Mouse (Mus musculus): ENCODE measurements around the gene Ankrd11.

The Ankrd11 gene

GRCm38 (mm10) chr8:122960932-122961331 lies 81.1 kb downstream of the Ankrd11 start:
- no peak for DNase-seq

- no peak for DNase-seq
These were observed 81.8 kb downstream of the Ankrd11 start for GRCm38 (mm10) chr8:122960323-122960722.

GRCm38 (mm10) chr8:122955997-122956396 lies 86.1 kb downstream of the Ankrd11 start:
- no peak for DNase-seq

- no peak for DNase-seq
These were observed 86.9 kb downstream of the Ankrd11 start for GRCm38 (mm10) chr8:122955195-122955594.

- DNase-seq = no peak
These were observed 87.8 kb downstream of the Ankrd11 start for GRCm38 (mm10) chr8:122954090-122954799.

- DNase-seq = no peak
These were observed 89.0 kb downstream of the Ankrd11 start for GRCm38 (mm10) chr8:122953028-122953427.

GRCm38 (mm10) chr8:122951456-122951855 lies 90.6 kb downstream of the Ankrd11 start:
- no peak for DNase-seq

GRCm38 (mm10) chr8:122949701-122950100 lies 92.4 kb downstream of the Ankrd11 start:
- DNase-seq = no peak

- no peak for DNase-seq
These were observed 96.3 kb downstream of the Ankrd11 start for GRCm38 (mm10) chr8:122945775-122946174.

GRCm38 (mm10) chr8:122942803-122943713 lies 99.0 kb downstream of the Ankrd11 start:
- no peak for DNase-seq

GRCm38 (mm10) chr8:122938591-122938990 lies 103.5 kb downstream of the Ankrd11 start:
- no peak for DNase-seq

- no peak for DNase-seq
These were observed 103.9 kb downstream of the Ankrd11 start for GRCm38 (mm10) chr8:122938170-122938569.

- no peak for DNase-seq
These were observed 104.5 kb downstream of the Ankrd11 start for GRCm38 (mm10) chr8:122937545-122938053.

GRCm38 (mm10) chr8:122935912-122936311 lies 106.2 kb downstream of the Ankrd11 start:
- DNase-seq = no peak

GRCm38 (mm10) chr8:122935118-122935517 lies 107.0 kb downstream of the Ankrd11 start:
- no peak for DNase-seq

GRCm38 (mm10) chr8:122933973-122934372 lies 108.1 kb downstream of the Ankrd11 start:
- DNase-seq = no peak

- no peak for DNase-seq
These were observed 109.5 kb downstream of the Ankrd11 start for GRCm38 (mm10) chr8:122932561-122932959.

- DNase-seq = peak; percentile 81
These were observed 110.1 kb downstream of the Ankrd11 start for GRCm38 (mm10) chr8:122931834-122932560.

GRCm38 (mm10) chr8:122928631-122929224 lies 113.3 kb downstream of the Ankrd11 start:
- DNase-seq = no peak

GRCm38 (mm10) chr8:122927841-122928240 lies 114.2 kb downstream of the Ankrd11 start:
- DNase-seq = no peak

- DNase-seq = no peak
These were observed 115.3 kb downstream of the Ankrd11 start for GRCm38 (mm10) chr8:122926782-122927181.

GRCm38 (mm10) chr8:122925939-122926722 lies 115.9 kb downstream of the Ankrd11 start:
- no peak for DNase-seq

Measured in right cerebral cortex, postnatal 25 days (tissue).